Mouse (Mus musculus) right cerebral cortex, postnatal 10 days (tissue): ENCODE results near the gene Ell.
"Not testable (repeated sequence)": the region's sequence is repeated elsewhere in the genome, so short reads cannot be mapped to it uniquely, and the experiment has no call there.

Experiments used
- DNase-seq, 2 experiments: peaks; one replicate each; pipeline ENCODE4 v3.0.0; 2021; ENCODE audit warnings: low spot score in 2 of 2

Gene Ell

DNA sequence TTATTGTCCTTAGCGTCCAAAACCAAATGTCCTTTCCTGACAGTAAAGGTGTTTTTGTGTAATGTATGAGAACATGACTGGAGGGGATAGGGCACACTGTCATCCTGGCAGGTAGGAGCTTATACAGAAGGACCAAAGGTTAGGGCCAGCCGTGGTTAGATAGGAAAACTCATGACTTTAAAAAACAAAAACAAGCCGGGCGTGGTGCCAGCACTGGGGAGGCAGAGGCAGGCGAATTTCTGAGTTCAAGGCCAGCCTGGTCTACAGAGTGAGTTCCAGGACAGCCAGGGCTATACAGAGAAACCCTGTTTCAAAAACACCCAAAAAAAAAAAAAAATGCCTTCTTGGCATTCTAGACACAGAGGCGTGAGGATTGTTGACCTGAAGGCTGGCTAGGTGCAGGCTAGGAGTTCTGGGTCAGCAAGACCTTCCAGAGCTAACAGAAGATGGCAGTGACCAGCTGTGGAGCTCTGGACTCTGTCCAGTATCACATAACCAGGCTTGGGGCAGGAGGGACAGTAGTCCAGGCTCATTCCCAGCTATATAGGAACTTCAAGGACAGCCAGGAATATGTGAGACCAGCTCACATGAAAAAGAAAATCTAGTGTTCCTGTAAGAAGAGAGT lies 24.6 kb downstream of the Ell start:
- no peak for DNase-seq

DNA sequence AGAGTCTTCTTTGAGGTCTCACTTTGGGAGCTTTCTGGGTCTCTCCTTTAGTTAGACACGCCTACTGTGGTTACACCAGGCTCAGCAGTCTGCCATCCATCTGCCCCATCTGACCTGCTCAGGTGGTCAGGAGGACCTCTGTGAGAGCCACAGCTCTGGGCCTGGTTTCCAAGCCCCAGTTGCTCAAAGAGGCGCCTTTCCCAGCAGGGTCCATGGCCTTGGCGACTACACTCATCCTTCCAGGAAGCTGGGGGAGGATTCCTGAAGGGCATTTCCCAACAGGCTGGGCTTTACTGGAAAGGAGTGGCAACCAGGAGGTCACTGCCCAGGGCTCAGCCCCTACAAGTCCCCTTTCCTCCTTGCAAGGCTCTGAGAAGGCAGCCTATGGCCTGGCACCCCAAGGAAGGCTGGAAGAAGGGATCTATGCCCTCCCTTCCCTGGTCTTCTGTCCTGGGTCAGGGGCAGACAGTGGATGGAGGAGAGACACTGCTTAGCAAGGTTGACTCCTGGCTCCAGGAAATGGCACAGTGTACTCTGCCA lies 25.5 kb downstream of the Ell start:
- DNase-seq: no peak

DNA sequence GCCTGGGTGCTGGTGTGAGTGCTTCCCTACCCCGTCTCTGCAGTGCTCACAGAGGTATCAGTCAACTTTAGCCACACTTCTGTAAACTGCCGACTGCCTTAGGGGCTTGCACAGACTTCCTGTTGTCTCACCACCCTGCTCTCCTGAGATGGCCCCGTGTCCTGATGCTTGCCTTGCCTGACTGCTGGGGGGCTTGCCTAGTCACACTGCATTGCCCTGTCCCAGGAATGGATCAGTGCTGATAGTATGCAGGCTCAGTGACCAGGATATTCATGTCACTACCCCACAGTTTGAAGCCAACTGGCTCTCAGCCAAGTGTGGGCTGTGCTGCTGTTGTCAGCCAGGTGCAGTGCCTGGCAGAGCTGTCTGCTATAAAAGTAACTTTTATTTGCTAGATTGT lies 26.3 kb downstream of the Ell start:
- DNase-seq: no peak

DNA sequence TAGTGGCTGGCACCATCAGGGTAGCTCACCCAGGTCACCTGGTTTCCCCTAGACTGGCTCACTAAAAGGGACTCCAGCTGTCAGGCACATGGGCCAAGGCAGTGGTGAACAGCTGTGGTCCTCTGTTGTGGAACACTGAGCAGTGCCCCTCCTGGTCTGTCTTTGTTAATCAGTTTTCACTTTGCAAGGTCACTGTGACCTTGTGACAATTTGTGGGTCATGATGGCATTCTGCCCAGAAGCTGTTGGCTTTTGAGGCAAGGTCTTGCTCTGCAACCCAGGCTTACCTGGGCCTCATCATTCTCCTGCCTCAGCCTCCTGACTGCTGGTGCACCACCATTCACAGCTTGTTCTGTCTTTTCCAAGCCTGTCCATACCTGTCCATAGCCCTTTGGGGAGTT lies 31.1 kb downstream of the Ell start:
- DNase-seq: no peak

DNA sequence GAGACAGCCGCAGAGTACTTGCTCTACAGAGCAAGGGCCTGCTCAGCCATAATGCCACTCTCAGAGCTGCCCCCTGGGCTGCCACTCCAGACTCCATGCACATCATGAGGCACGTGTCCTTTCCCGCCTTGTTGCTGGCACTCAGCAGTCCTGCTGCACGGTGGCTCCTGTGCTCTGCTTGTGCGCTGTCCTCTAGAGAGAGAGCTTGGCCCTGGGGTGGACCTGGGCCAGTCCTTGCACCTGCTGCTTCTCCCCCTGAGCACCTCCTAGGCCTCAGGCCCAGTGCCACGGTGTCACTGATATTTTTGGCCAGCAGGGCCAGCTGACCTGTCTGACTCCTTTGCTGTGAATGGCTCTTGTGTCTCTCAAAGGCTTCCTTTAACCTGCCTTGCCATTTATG lies 31.7 kb downstream of the Ell start:
- DNase-seq: no peak

DNA sequence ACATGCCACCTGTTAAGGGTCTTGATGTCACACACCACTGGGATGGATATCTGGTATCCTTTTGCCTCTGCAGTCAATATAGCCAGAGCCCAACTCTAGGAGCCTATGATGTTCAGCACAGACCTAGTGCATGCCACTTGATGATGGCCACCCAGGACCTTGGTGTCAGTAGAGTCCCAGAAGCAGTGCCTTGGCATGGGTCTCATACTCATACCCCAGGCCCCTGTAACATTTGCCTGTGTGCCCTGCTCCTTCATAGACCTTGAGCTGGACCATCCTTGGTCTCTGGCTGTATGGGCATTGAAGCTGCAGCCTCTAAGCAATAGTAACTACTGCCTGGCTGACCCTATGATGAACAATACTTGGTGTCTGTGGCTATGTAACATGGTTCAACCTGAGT lies 35.0 kb downstream of the Ell start:
- DNase-seq: no peak

DNA sequence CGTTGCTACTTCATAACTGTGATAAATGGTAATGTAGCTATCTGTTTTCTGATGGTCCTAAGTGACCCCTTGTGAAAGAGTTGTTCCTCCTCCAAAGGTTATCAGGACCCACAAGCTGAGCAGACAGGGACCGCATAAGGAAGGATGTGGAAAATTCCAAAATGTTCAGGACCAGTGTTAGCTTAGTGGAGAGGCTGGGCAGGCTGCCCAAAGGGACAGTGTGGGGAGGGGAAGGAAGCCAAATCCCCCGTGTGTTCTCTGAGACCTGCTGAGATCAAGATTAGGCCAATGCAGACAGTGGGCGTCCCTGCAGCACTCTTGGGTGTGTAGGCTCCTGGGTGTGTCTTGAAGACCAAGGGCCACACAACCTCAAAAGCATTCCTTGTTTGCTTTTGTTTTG lies 35.7 kb downstream of the Ell start:
- peak in 1 of 2 experiments; percentile 55 for DNase-seq

DNA sequence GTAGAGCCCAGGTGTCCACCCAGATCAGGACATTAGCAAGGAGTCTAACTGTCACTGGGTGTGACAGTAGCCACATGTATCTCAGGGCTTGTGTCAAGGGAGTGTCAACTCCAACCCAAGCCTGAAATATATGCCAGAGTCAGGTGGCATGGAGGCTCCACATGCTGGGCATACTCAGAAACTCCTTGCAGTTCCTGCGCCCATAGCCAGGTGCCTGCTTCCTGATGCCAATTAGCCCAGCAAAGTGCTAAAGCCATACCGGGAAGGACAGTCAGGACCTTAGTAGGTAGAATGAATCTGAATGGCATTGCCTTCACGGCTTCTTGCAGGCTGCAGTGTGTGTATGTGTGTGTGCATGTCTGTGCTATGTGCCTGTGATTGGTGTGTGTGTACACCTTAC lies 38.0 kb downstream of the Ell start:
- no peak for DNase-seq

DNA sequence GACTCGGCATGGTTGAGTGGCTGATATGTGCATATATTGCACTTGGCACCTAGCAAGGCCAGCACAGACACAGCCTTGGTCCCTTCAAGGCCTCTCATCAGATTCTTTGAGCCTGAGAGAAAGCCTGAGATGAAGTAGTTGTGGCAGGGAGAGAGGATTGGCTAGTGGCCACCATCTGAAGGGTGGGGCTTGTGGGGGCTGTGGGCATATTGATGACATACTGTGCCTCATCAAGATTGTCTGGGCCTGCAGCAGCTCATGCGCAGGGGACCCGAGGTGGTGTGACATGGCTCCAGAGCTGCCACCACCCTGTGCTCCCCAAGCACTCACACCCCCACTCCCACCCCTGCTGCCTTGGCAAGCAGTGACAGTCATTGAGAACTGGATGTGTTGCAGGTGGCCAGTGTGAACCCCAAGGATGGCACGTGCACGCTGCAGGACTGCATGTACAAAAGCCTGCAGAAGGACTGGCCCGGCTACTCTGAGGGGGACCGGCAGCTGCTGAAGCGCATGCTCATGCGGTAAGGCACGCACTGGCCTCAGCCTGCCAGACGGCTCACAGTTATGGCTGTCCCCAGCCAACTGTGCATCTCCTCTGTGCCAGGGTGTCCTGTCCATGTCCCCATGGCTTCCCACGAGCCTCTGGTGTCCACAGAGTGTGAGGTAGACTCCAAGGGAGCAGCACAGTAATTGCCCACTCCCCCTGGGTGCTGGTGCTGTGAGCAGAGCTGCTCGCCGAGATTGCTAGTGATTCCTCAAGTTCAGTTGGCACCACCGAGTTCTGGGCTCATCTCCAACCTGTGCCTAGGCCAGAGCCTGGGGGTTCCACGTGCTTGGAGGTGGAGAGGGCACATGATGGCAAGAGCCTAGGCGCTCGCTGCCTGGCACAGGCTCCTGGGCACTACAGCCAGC lies 44.5 kb downstream of the Ell start:
- peak in 1 of 2 experiments; percentile 63 for DNase-seq

DNA sequence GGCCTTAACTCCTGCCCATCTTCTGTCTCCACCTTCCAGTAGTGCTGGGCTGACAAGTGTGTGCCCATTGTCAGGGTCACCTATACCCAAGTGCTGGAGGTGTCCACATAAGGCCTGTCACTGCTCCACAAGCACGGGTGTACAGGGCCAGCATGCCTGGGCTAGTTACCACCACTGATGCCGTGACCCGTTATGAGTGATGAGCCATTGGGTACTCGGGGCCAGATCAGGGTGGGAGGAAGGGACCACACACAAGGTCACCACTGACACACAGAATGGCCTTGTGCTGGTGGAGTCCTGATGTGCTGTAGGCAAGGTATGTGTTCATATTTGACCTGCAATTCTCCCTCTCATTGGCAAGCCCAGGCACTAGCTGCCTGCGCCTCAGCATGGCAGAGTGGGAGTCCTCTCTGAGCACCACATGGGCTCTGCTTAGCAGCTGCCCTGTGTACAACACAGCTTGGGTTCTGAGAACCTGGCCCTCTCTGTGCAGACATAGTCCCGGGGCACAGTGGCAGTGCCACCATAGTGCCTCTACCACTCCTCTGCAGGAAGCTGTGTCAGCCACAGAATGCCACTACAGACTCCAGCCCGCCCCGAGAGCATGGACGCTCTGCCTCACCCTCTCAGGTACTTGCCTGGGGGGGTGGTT lies 45.5 kb downstream of the Ell start:
- no peak for DNase-seq

DNA sequence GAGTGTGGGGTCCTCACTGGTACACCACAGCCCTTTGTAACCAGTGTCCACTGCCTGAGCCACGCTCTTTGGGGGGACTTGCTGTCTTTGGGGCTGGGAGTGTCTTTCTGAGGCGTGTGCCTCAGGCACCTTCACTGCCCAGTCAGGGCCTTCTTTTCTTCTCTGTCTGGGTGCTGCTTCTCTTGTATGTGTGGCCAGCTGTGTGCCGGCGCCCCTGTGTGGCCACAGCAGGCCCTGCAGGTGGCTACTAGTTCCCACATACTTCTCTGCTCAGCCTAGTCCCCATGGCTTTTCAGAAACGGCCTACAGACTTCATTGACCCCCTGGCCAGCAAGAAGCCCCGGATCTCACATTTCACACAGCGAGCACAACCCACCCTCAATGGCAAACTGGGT lies 46.0 kb downstream of the Ell start:
- DNase-seq: peak in 1 of 2 experiments; percentile 73

DNA sequence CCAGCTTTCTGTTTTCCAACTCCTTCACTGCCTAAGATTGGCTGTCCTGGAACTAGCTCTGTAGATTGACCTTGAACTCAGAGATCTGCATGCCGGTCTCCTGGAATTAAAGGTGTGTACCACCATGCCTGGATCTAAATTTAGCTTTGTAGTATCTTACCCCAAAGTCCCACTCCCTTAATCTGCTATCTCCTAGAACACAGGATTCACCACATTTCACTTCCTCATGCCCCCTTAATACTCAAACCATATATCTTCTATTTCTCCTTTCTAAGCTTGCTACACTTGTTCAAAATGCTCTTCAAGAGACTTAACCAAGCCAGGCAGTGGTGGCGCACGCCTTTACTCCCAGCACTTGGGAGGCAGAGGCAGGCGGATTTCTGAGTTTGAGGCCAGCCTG lies 48.7 kb downstream of the Ell start:
- not testable (repeated sequence) for DNase-seq

DNA sequence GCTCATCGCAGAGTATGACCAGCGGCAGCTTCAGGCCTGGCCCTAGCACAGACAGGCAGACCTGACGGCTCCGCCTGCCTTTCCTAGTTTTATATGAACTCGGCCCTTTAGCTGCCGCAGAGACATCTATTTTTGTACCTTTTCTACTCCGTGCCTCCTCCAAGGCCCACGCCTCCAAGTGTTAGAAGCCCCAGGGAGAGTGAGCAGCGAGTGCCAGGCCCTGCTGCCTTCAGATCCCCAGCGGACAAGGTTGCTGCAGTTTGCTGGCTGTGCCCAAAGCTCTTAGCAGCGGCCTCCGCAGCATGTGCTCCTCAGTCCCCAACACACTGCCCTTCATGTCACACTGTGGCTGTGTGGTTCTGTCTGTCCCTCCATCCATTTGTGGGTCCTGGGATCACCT lies 52.3 kb downstream of the Ell start:
- peak in 1 of 2 experiments; percentile 39 for DNase-seq

DNA sequence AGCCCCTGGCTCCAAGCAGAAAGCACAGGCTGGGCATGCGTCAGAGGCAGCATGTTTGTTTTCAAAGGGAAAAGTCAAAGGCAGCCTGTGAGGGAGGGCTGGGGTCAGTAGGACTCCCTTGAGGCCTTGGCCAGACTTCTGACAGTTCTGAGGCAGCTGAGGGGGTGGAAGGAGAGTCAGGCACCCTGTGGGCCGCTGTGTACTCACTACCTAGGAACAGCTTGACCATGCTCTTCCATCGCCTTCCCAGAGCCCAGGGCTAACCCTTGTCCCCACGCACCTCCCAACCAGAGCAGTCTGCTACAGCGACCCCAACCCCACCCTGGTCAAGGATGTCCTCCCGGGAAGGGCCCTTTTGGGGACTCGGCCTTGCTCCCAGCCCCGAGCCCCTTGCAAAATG lies 53.9 kb downstream of the Ell start:
- DNase-seq: peak in 1 of 2 experiments; percentile 49

DNA sequence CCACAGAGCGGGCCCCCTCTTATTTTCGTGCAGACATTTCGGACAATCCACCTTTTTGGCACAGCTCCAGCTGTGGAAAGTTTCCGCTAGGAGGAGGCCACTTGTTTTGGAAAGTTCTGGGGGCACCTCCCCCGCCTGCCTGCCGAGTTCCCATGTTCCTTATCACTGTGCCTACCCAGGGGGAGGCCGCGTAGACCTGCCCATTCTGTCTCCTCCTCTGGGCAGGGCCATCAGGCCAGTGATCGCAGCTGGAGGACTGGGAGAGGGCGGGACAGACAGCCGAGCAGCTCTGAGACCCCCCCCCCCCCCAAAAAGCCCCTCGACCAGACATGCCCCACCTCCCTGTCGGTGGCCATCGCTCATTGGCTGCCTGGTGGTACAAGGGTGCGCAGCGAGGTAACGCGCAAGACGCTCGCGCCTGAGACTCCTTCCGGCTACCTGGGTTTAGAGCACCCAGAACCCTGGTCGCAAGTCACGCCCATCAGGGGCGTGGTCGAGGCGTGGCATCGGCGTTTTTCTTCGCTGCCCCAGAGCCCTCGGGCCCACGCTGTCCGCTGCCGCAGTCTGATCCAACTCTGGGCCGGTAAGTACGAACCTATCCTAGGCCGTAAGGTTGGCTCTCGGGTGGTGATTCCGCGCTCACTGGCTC lies 54.8 kb downstream of the Ell start, which contains the start of gene Isyna1:
Gene Isyna1, plus strand, starts transcription at position 413 of the 649 bp plus-strand sequence.
- DNase-seq: peak; percentile 87 to 92

DNA sequence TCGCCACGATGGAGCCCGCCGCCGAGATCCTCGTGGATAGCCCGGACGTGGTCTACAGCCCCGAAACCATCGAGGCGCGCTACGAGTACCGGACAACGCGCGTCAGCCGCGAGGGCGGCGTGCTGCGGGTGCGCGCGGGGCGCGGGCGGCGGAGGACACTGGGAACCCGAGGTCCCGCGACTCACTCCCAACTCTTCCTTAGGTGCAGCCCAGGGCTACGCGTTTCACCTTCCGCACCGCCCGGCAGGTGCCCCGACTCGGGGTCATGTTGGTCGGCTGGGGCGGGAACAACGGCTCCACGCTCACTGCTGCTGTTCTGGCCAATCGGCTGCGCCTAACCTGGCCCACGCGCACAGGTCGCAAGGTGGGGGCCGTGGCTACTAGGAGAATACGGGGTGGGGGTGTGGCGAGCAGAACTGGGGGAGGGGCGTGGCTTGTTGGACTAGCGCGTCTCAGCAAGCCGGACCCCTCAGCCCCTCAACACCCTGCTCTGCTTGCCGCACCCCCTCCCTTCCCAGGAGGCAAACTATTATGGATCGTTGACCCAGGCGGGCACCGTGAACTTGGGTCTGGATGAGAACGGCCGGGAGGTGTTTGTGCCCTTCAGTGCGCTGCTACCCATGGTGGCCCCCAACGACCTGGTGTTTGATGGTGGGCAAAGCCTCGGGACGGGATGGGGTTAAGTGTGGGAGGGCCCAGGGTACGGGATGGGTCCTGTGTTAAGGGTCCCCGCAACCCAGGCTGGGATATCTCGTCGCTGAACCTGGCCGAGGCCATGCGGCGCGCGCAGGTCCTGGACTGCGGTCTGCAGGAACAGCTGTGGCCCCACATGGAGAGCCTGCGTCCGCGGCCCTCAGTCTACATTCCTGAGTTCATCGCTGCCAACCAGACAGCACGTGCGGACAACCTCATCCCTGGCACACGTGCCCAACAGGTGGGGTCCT lies 55.6 kb downstream of the Ell start:
- DNase-seq: peak; percentile 60 to 61

DNA sequence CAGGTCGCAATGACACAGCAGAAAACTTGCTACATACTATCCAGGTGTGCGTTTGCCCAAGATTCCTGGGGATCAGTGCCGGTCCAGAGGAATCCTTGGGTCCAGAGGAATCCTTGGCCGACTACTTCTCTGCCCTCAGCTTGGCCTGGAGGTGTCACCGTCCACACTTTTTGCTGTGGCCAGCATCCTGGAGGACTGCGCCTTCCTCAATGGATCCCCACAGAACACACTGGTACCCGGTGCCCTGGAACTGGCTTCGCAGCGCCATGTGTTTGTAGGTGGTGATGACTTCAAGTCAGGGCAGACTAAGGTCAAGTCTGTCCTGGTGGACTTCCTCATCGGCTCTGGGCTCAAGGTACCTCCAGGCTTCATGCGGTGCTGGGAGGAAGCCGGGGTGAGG lies 56.6 kb downstream of the Ell start:
- DNase-seq: no peak

DNA sequence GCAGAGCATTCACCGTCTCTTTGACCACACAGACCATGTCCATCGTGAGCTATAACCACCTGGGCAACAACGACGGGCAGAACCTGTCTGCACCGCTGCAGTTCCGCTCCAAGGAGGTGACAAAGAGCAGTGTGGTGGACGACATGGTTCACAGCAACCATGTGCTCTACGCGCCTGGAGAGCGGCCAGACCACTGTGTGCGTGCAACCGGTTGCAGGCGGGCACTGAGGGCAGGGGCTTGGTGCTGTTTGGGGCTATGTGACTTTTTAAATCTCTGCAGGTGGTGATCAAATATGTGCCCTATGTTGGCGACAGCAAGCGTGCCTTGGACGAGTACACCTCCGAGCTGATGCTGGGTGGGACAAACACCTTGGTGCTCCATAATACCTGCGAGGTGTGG lies 57.0 kb downstream of the Ell start:
- no peak for DNase-seq

DNA sequence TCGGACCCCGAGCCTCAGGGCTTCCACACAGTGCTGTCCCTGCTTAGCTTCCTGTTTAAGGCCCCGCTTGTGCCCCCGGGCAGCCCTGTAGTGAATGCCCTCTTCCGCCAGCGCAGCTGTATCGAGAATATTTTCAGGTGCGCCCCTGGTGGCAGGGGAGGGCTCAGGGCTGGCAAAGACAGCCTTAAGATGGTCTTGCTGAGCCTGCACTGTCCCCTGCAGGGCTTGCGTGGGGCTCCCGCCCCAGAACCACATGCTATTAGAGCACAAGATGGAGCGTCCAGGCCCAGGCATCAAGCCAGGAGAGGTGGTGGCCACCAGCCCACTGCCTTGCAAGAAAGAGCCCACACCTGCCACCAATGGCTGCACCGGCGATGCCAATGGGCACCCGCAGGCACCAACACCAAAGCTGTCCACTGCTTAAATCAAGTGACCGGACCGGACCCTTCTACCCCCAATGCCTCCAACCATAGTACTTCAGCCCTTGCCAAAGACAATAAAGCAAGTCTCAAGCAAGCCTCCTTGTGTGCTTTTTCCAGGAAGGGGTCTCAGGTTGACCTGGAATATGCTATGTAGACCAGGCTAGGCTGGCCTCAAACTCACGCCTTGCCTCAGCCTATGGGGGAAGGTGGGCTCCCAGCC lies 57.6 kb downstream of the Ell start:
- peak in 1 of 2 experiments; percentile 65 for DNase-seq
